Mouse (Mus musculus) layer of hippocampus, adult 18-20 months (tissue): Measurements from ENCODE around the gene Cacng4. TPM values are rescaled to one million over a fixed set of nuclear protein-coding genes. Genes with fewer than 3 reads are reported as not detected.

Source experiments
- DNase-seq, 2 experiments: peaks; one replicate each; pipeline ENCODE4 v3.0.0; 2022; ENCODE audit warnings: low spot score in 2 of 2
- total RNA-seq, 2 experiments: library from RNA; stranded (reverse); gene quantifications; 2 replicates each; pipeline ENCODE4 v1.2.3; 2021

The Cacng4 gene
- total RNA-seq, 2 experiments from 2014 or later, result 20.1 to 21.7 TPM

- no peak for DNase-seq
Measured at GRCm38 (mm10) chr11:107720264-107721021, 73.9 kb downstream of the Cacng4 start.

- DNase-seq, result no peak
Measured at GRCm38 (mm10) chr11:107716332-107716938, 77.9 kb downstream of the Cacng4 start, which contains the start of gene Cacng1. TSS of gene Cacng1 (minus strand) at chr11:107716522.

- DNase-seq, result no peak
Measured at GRCm38 (mm10) chr11:107714368-107714767, 80.0 kb downstream of the Cacng4 start.

GRCm38 (mm10) chr11:107710379-107710778, 84.0 kb downstream of the Cacng4 start:
- DNase-seq, result peak in 1 of 2 experiments; percentile 13

- no peak for DNase-seq
Measured at GRCm38 (mm10) chr11:107707897-107708610, 86.3 kb downstream of the Cacng4 start.

GRCm38 (mm10) chr11:107705476-107706074, 88.8 kb downstream of the Cacng4 start:
- no peak for DNase-seq

GRCm38 (mm10) chr11:107705060-107705459, 89.3 kb downstream of the Cacng4 start:
- DNase-seq, result no peak

GRCm38 (mm10) chr11:107703272-107704134, 90.9 kb downstream of the Cacng4 start:
- no peak for DNase-seq

- no peak for DNase-seq
Measured at GRCm38 (mm10) chr11:107699967-107700366, 94.4 kb downstream of the Cacng4 start.

GRCm38 (mm10) chr11:107693338-107693737, 101.0 kb downstream of the Cacng4 start:
- no peak for DNase-seq

- DNase-seq, result no peak
Measured at GRCm38 (mm10) chr11:107691569-107691968, 102.8 kb downstream of the Cacng4 start.

GRCm38 (mm10) chr11:107688480-107688879, 105.9 kb downstream of the Cacng4 start:
- DNase-seq, result no peak

- no peak for DNase-seq
Measured at GRCm38 (mm10) chr11:107686290-107686689, 108.1 kb downstream of the Cacng4 start.

- no peak for DNase-seq
Measured at GRCm38 (mm10) chr11:107683544-107684465, 110.6 kb downstream of the Cacng4 start.

GRCm38 (mm10) chr11:107682694-107683355, 111.5 kb downstream of the Cacng4 start:
- DNase-seq, result no peak
